Mouse (Mus musculus) frontal cortex, adult (tissue): ENCODE measurements around the gene Vnn3.

Source experiments
- ATAC-seq: cut with Nextera tagmentation; 2 replicates; pipeline ENCODE4 v1.9.2; 2017; ENCODE audit warnings: mild to moderate bottlenecking, moderate library complexity, mixed read lengths; ENCODE audit not compliant: low TSS enrichment

Vnn3 gene

GRCm38 (mm10) chr10:23892987-23893386 lies 41.7 kb downstream of the Vnn3 start:
- ATAC-seq, result no peak

GRCm38 (mm10) chr10:23894601-23895349 lies 43.5 kb downstream of the Vnn3 start, which contains the start of gene Vnn1:
Vnn1 (plus strand) TSS chr10:23894688.
- no peak for ATAC-seq

GRCm38 (mm10) chr10:23895376-23895775 lies 44.1 kb downstream of the Vnn3 start:
- no peak for ATAC-seq

- no peak for ATAC-seq
Observed at GRCm38 (mm10) chr10:23901119-23901518, 49.9 kb downstream of the Vnn3 start.

- ATAC-seq, result no peak
Observed at GRCm38 (mm10) chr10:23905661-23906060, 54.4 kb downstream of the Vnn3 start.
